Mouse (Mus musculus): ENCODE data around the gene Map2k6.
A peak's percentile ranks its signal among the peaks of the same experiment; 100 is the strongest.

Map2k6 gene

DNA sequence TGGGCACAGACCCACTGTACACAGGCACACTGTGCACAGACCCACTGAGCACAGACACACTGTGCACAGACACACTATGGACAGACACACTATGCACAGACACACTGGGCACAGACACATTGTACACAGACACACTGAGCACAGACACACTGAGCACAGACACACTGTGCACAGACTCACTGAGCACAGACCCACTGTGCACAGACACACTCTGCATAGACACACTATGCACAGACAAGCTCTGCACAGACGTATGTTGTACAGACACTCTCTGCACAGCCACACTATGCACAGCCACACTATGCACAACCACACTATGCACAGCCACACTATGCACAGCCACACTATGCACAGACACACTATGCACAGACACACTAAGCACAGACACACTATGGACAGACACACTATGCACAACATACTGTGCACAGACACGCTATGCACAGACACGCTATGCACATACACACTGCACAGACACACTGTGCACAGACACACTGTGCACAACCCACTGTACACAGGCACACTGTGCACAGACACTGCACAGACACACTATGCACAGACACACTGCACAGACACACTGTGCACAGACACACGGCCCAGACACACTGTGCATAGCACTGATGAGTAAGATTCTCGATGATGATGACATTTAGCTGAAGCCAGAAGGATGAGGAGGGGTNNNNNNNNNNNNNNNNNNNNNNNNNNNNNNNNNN, 54.7 kb downstream of the Map2k6 start:
- DNase-seq = no peak

DNA sequence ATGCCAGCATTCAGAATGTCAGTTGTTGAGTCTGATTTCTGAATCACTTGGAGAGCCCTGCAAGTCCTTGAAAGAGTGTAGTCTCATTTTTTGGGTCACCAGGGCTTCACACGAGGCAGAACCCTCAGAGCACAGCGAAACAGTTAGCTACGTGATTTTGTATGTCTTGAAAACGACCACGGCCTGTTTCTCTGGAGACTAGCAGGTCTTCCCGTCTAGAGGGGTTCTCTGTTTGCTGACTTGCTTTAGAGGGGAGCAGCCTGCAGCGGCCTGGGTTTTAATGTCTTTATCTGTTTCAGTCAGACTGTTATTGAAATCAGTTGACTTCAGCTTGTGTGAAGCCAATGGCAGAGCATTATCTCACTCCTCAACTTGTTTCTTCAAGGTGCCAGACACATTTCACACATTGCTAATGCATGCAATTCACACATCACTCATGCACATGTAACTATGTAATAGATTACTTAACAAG, 58.6 kb downstream of the Map2k6 start:
- no peak for DNase-seq

DNA sequence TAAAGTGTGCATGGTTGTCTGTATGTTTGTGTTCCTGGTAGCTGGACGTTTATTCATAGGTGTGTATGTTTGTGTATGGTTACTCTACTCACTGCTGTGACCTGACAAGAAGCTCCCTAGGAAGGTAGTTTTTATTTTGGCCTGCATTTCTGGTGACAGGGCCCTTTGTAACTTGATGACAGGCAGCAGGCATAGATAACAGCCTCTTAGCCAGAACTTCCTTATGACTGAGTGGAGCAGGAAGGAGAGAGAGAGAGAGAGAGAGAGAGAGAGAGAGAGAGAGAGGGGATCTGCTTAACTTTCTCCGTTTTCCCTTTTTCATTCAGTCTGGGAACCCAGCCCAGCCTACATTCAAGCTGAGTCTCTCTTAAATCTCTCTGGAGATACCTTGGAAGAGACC, 61.6 kb downstream of the Map2k6 start:
- DNase-seq = no peak

DNA sequence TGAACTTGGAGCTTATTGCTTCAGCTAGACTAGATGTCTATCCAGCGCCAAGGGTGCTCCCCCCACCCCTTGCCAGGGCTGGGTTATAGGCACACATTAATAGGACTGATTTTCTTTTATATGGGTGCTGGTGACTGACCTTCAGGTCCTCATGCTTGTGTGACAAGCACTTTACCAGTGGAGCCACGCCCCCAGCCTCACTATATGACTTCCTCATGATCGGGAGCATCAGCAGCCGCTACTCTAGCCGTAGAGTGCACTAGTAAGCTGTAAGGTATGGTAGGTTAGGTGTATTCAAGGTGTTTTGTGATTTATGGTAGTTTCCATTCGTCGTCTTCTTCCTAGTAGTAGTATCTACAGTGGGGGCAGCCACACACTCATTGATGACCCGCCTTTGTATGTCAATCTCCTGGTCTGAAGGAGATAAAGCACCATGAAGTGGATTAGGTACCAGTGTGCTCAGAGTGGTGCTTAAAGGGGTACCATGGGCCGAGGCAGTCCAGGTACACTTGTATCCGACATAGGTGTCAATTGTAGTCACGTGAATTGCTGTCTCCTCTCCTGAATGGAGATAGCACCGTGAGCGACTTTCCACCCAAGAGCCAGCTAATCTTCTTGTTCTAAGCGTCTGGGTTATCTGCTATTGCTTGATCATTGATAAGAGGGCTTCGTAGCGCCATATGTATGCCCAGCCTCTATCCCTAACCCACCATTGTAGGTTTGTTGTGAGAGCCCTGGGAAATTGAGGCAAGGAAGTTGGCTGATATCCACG, 62.8 kb downstream of the Map2k6 start:
- no peak for DNase-seq

DNA sequence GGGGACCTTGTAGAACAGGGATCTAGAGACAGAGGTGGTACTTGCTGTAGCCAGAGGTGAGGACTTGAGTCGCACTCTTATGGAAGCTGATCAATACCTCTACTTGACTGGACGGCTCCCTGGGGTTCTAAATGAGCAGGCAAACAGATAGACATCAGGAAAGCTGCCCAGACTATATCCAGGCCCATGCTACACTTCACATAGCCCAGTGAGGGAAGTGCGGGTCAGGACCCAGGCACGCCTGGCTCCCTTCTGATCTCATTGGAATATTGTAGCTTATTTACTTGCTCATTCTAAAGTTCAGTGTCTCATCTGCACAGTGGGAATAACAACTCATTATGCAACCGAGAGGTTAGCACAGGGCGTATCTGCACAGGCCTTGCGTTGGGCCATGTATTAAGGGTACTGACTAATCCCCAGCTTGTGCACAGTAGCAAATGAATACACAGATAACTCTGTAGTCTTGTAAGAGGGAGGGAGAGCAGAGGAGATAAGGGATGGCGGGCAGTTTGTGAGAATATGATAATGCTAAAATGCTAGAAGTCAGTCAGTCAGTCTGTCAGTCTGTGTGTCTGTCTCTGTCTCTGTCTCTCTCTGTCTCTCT, 64.2 kb downstream of the Map2k6 start:
- DNase-seq = no peak

DNA sequence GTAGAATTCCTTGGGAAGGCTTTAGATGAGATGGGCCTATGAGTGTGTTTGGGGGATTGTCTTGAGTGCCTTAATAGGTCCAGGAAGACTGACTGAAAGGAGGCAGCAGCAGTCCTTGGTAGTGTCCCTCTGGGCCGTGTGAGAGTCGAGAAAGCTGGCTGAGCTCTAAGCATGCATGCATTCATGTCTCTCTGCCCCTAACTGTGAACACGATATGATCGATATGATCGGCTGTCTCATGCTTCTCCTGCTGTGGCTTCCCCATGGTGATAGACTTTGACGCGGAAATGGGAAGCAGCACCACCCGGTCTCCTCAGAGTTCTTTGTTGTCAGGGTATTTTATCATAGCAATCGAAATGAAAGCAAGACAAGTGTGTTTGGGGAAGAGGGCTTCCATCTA, 64.9 kb downstream of the Map2k6 start:
- no peak for DNase-seq

DNA sequence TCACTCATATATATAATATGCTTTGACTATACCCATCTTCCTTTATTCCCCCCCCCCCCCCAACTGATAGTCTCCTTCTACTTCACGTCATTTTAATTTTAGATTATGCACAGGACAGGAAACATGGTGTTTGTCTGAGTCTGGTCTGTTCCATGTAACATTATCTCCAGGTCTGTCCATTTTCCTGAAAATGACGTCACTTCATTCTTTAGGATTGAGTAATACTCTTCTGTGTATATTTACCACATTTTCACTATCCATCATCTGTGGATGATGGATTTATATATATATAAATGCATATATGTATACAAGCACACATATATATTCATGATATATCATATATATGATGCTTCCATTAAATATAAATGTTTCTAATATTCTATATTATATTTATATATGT, 70.1 kb downstream of the Map2k6 start:
- no peak for DNase-seq

DNA sequence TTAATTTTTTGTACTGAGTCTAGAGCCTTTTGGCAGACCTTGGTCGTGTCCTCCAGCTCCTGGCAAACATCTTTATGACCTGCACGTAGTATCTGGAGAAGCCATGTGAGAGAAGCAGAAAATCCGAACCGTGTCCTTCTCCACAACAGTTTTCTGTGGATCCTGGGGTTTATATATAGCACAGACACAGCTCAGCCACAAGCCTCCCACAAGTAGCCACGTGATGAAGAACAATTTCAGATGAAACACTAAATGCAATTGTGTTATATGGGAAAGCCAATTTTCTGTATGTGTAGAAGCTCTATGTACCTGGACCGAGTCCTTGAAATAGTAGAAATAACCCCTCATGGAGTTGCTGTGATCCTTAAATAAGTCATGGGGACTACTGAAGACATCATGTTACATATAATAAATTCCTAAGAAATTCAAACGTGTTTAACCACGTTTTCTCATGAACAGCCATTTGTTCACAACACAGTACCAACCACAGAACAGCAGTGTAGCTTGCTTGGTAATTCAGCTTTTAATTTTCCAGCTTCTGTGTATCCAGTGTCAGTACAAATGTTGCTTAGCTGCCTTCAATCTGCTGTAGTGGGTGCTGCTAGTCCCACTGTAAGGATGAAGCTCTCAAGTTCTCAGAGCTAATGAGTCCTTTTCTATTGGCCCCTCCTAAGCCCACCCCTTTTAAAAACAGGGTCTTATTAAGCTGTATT, 71.8 kb downstream of the Map2k6 start:
- no peak for DNase-seq

DNA sequence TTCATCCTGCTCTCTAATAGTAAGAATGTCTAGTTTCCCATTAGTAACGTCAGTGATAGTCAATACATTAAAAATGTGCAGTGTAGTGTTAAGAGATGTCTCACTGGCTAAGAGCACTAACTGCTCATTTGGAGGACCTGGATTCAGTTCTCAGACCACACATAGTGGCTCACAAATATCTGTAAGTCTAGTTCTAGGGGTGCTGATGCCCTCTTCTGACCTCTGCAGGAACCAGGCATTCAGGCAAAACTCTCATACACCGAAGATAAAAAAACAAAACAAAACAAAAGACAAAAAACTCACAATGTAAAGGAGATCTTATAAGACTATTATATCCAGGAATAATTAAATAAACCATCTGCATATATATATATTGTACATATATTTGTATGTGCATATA, 72.4 kb downstream of the Map2k6 start:
- no peak for DNase-seq

DNA sequence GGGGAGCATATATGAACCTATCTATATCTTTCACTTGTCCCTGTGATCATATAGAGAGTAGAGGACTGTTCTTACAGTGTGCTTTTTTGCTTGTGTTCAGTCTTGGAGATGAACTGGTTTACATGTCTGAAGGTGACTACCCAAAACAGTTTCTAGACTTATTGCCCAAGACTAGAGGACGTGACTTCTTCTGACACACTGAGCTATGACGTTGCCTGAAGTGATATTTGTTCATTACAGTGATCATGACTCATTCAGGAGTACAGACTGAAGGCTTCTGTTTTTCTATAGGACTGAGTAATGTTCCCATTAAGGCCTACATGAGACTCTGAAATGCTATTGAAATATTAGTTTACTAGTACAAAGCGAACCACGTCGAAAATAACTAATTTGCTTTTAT, 73.2 kb downstream of the Map2k6 start:
- no peak for DNase-seq

DNA sequence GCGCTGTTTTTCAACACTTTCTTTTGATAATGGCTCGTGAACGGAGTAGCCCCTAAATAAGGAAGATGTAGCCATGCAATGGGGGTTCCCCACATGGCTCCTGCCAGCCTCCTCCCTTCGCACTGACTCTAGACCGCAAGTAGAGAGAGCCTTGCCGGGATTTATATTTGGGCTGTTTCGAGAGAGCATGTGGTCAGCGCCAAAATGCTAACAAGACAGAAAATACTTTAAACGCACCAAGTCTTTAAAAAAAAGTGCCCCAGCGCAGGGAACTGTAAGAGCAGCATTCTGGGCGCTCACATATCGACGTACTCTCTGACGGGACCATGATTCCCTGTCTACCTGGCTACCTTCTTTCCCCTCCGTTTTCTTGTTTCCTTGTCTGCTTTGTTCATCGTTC, 74.6 kb downstream of the Map2k6 start:
- no peak for DNase-seq

DNA sequence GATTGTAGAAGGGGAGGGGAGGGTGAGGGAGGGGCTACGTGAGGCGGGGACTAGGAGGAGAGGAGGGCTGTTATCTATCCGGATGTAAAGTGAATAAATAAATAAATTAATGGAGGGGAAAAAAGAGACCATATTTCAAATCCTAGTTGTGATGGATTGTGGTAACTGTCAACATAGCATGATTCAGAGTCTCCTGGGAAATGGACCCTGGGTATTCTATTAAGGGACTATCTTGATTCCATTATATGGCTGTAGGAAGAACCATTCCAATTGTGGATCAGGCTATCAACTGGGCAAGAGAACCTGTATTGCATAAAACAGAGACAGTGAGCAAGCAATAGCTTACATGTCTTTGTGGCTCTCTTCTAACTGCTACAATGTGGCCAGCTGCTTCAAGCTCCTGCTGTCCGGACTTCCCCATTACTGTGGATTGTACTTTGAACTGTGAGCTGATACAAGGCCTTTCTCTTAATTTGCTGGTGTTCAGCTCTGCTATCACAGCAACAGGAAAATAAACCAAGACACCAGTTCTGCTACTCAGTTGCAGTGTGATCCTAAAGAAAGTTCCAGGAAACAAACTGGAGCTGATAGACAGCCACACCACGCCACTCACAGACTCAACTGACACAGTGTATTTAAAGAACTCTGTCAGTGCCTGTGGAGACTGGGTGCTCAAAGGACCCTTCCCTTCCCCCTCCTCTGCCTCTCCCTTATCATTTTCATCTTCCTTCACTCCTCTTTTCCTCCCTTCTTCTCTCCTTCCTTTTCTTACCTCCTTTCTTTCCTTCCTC, 77.6 kb downstream of the Map2k6 start:
- DNase-seq = no peak

DNA sequence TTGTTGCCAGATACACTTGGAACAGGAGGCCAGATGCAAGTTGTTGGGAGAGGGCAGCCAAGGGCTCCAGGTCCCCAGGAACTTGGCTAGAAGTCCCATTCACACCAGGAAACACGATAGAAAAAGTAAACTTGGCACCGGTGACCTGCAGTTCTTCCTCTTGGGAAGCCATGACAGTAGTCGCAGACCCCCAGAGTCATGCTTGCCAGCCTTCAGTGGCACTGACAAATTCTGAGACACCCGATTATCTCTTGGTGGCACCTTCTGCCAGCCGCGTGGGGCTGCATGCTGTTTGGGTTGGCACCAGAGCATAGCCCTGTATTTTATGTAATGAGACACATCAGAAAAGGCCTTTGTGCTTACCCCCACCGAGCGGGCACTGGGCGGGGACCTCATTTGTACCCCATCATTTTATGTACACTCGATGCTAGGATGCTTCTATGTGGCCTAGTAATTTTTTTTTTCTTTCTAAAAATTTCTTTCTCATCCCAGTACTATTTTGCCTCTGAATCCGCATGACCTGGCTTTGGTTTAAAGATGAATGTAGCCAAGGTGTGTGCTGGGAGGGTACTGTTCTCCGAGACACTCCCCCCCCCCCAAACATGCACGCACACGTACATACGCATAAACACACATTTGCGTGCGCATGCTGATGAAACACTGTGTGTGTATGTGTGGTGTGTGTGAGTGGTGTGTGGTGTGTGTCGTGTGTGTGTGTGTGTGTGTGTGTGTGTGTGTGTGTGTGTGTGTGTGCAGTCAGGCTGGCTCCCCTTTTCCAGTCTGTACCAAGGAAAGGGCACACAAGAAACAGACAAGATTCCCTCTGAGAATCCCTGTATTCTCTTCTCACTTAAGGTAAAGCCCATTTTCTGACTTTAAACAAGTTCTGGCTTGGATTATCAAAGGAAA, 79.3 kb downstream of the Map2k6 start:
- peak in 1 of 2 experiments; percentile 7 for DNase-seq

DNA sequence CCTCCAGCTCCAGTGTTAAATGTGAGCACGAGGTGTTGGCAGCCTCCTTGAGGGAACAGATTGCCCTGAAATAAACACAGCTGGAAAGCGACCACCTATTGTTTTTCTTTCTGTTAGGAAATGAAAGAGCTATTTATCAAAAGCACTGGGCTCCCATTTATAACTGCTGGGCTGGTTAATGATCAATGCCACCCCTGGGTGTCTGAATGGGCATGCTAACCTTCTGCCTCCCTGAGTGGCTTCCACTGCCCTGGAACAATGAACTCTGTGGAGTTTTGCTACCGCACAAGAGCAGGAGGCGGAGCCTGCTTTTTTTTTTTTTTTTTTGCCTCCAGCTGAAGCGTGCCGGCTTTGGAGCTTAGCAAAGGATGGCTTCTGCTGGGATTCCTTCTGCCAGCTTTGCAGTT, 80.1 kb downstream of the Map2k6 start:
- peak; percentile 65 to 77 for DNase-seq

DNA sequence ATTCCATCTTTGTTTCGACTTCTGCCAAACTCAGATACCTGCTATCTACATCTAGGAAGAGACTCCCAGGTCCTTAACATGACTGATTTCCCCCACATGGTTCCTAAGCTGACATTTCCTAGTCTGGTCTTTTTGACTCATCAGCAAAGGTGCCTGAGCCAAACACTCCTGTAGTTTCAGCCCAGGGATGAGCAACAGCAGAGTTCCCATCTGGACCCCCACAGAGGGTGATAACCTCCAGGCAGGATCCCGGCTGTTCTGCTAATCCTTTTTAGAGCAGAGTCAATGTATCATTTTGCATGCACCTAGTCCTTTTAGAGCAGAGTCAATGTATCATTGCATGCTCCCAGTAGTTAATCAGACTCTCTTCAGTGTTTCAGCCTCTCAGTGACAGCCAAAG, 82.5 kb downstream of the Map2k6 start:
- DNase-seq = no peak

DNA sequence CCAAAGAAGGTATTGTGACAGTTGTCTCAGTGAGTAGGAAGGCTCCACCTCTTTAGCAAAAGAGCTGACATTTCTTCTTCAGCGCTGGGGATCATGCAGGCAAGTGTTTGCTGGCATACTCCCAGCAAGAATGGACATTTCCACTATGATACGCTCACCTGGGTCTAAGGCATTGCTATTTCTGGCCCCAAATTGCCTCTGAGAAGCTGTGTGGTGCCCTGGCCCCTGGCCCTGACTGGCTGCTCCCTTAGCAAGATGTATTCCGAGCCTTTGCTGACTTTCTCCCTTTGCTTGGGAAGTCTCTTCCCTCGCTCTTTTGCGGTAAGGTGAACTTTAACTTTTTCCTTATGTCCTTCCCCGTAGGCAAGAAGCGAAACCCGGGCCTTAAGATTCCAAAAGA, 83.3 kb downstream of the Map2k6 start:
- no peak for DNase-seq

DNA sequence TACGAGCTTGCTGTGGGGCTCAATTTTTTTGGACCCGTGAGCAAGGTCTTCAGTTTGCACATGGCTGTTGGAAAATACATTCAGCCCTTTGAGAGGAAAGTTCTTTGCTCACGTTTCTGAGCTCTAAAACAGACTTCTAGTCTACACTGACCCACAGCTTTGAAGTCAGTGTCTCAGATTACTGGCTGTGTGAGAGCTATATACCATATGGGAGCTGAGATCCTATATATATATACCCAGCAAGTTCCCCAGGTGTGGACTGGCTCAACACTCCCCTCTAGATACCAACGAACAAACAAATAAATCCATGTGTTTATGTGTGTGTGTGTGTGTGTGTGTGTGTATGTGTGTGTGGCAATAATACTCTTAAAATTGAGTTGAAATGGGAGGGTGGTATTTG, 83.7 kb downstream of the Map2k6 start:
- DNase-seq = no peak

DNA sequence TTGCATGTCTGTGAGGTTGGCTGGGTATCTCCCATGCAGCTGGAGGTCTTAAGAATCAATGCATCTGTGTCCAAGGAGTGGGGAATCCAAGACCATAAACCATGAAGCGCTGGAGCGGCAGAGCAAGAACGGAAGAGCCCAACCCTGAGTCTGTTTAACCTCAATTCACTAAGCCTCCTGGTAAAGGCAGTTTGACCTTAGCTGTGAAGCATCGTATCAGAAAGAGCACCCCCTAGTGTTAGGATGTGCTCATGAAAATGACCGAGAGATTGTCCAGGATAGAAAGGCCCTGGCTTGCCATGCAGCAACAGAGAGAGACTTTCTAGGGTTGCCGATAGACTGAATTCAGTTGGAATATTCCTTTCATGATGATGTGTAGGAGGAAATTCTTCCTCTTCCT, 84.2 kb downstream of the Map2k6 start:
- peak; percentile 14 to 48 for DNase-seq

DNA sequence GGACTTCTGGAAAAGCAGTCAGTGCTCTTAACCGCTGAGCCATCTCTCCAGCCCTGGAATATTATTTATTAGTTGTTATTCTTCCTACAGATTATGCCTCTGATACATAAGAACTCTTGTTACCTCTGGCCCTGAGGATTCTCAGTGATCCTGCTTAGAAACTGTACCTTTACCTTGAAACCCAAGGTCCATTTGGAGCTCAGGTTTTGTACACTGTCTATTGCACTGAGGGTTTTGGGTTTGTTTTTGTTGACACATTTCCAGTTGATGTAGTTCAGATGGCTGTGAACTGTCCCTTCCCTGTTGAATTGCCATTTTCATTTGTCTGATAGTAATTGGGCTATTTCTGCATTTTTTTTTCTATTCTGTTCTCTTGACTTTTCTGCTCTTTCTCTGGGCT, 85.5 kb downstream of the Map2k6 start:
- no peak for DNase-seq

DNA sequence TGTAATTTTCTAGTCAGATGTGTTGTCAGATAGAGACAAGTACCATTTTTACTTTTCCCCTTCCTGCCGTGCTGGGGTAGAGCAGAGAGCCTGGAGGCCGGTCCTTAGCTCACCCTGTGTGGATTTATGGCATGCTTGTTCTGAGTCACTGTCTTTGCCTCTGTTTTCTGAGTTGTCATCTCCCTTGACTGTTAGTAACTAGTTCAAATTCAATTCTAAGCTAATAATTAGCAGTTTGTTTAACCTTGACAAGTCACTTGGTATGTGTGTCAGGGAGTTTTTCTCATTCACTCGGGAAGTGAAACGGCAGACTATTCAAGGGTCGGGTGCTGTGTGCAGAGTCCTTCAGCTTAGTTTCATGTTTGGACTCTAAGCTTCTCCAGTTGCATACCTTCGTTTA, 86.2 kb downstream of the Map2k6 start:
- no peak for DNase-seq

DNA sequence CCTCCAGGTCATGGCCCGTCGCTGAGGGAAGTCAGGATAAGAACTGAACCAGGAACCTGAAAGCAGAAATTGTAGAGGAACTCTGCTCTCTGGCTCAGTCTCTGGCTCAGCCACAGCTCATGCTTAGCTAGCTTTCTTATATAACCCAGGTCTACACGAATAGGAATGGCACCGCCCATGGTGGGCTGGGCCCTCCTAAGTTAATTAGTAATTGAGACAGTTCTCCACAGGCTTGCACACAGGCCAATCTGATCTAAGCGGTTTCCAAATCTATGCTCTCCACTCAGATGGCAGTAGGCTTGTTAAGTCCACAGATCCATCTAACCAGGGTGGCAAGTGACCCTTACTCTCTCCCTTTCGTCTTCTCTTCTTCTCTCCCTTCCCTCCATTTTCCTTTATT, 88.9 kb downstream of the Map2k6 start:
- no peak for DNase-seq

Measured in kidney, postnatal 4 days (tissue).